Mouse (Mus musculus): ENCODE data around the gene Prg2.

The Prg2 gene

DNA sequence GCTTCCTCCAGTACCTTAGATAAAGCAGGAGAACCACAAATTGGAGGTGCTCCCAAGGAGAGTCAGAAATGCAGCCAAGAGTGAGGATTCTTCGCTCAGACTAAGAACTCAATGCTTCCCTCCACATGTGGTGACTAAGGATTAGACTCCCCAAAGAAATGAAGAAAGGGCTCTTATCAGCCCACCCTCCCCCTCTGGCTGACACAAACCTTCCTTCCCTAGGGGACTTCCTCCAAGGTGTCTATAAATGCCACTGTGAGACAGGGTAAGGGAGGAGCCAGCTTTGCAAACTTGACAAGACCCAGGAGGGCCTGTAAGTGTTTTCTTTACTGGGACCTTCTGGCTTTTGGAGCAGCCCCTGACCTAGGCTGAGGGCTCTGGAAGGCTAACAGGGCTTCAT lies at the start of gene Prg2:
TSS of gene Prg2 (plus strand) at position 274 of the 400 bp plus-strand sequence.
- no peak for DNase-seq

DNA sequence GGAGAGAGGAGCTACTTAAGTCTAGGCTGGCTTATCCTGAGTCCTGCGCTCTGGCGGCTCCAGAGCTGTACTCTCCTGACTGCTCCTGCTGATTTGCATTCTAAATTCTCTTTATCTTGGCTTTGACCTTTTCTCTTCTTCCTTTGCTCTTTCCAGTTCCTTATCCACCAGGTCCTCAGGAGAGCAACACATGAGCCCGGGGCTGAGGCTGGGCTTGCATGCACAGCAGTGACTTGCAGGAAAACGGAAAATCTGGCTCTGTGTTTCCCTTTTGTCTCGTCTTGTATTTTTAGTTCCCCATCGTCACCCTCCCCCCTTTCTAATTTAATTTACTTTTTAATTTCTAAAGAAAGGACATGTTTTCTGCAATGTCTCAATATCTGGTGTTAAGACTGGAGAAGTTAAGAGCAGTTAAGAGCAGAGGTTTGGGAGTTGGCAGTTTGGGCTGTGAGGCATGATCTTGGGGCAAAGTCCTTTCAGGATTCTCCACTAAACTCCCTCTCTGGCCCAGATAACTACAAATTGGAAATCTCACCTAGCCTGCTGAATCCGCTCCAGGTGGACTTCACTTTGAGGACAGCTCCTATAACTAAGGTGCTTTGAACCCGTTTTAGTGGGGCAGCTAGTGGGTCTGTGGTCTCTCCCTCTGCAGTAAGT lies 46.1 kb upstream of the Prg2 start:
- DNase-seq, result no peak

DNA sequence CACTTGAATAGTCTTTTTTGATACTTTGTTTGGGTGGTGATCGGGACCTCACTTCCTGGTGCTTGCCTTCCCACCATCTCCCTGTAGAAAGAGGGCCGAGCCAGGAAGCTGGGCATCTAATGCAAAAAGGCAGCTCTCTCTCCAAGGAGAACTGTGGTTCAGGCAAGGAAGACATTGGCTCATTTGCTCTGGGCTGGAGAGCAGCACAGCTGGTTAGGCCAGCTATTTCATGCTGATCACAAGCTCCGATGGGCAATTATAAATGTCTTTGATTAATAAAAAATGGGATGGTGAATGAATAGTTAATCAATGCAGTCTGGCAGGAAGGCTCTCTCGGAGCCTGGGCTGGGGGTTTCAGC lies 45.6 kb upstream of the Prg2 start:
- no peak for DNase-seq

DNA sequence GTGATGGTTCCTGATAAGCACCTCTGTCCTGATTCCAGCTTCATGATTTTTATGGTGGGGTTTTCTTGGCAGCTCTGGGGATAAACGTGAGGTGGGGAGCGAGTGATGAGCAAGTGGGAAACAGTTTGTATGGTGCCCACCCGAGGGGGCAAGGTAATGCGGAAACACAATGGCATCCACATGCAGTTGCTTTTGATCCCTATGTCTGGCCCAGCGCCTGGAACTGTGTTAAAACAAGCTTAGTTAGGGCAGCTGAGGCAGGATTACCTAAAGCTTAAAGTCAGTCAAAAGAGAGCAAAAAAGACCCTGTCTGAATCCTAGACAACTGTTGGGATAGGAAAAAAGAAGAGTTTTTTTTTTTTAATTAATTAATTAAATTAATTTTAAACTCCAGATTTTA lies 45.2 kb upstream of the Prg2 start:
- DNase-seq, result no peak

DNA sequence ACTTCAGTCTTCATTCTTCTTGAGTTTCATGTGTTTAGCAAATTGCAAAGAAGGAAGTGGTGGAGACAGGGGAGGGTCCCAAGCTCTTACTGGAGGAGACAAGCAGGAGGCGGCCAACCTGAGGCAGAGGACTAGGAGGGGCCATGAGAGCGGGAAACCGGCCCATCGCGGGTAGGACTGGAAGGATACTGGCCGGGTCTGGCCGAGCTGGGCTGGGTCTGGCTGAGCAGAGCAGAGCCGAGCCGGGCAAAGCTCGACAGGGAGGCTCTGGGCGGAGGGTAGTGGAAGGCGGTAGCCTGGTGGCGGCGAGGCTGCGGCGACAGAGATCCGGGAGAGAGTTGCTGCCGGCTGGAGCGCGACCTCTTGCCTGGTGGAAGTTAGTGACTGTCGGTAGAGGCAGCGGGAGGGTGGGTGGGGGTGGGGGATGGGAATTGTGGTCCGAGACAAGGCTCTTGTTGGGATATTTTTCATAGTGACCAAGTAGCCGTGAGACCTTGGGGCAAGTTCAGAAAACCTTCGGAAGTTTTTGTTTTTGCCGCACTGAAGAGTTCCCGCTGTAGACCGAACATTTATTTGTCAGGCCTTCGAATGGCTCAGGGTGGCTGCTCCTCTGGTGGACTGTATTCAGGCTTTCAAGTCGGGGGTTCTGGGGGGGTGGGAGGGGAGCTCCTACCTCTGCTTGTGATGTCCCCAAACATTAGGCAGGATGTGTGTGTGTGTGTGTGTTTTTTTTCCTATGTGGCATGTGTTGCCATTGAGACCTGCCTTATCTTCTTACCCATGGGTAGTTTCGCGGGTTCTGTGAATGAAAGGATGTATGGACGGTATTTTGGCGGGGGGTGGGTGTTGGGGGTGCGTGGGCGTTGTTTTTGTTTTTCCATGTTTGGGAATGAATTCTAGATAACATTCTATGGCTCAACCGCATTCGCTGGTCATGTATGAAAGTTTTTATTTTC lies 43.5 kb upstream of the Prg2 start, which contains the start of gene Slc43a3:
TSS of gene Slc43a3 (plus strand) at position 106 of the 956 bp plus-strand sequence.
- peak; percentile 92 for DNase-seq

DNA sequence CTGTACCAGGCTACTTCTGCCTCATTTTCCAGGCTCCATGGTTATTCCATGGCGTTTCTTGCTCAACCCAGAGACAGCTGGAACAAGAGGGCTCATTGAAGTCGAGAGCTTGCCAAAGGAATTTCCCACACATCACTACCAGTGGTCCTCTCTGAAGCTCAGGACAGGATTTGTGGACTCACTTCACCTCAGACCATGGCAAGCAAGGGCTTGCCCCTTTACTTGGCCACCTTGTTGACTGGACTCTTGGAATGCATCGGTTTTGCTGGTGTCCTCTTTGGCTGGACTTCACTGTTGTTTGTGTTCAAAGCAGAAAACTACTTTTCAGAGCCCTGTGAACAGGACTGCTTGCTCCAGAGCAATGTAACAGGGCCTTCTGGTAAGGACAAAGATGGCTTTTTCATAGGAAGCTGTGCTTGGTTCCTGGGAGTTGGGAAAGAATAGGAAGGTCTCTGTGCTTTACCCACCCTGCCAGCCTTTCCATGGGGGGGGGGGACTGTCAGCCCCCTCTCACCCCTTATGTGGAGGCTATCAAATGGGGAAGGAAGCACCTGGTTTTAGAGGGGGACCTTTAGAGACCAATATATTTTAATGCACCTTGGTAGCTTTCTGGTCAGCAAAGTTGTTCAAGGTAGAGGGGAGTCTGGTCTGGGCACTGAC lies 42.6 kb upstream of the Prg2 start:
- no peak for DNase-seq

DNA sequence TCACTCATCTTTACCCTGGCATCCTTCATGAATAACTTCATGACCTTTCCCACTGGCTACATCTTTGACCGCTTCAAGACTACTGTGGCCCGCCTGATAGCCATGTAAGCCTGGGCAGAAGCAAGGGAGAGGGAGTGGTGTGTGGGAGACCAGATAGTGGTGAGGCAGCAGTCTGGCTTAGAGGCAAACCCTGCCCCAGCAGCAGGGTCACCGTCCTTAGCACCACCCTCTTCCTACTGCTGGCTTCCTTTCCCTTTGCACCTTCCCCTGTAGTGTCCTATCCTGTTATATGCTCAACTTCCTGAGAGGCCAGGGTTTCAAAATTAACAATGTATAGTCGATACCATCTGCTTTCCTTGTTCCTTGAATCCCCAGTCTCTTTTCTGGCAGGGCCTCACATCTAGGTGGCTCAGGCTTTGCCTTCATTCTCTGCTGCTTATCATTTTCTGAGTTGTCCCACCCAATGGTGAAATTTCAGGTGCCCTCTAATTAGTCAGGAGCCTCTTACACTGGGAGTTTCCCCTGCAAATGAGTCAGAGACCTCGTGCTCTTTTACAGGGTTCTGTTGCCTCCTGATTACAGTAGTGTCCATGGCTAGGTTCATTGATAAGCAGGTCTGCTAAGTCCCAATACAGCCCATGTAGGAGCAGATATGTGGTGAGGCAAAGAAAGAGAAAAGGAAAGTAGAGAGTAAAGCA lies 41.9 kb upstream of the Prg2 start:
- peak; percentile 87 for DNase-seq

DNA sequence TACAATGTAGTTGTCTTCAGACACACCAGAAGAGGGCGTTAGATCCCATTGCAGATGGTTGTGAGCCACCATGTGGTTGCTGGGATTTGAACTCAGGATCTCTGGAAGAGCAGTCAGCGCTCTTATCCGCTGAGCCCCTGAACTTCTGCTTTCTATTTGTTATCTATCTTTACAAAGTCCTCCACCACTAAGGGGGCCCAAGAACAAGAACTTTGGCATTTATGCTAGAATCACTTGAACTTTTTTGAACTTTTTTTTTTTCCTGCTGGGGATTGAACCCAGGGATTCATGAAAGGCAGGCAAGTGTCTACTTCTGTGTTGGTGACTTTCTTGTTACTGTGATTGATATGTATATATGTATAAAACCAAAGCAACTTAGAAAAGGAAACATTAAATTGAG lies 41.0 kb upstream of the Prg2 start:
- DNase-seq, result no peak

DNA sequence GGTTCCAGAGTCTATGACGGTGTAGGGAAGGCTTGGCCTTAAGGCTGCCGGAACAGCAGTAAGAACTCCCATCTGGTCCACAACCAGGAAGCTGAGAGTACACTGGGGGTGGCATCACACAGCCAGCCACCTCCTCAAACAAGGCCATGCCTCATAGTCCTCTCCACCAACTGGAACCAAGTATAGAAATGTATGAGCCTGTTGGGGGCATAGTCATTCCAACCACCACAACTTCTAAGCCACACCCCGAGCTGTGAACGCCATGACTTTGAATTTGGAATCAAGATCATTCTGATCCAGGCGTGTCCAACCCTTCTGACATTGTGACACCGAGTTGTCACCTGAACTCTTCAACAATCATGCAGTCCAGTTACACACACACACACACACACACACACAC lies 40.5 kb upstream of the Prg2 start:
- peak; percentile 79 for DNase-seq

DNA sequence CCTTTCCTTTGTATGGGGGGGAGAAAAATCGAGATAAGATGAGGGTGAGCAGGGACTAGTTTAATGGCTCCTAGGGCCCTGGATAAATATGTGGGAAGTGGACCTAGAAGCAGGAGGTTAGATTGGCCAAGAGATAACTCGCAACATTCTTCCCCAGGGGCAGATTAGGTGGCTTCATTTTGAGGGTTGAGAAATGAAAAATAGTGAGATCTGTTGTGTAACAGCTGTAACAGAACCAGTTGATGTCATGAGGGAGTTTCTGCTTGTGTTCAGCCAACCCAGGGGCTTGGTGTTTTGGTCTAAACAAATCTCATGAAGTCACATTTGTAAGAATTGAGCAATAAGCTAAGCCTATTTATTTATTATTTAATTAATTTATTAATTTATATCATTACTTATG lies 38.9 kb upstream of the Prg2 start:
- no peak for DNase-seq

DNA sequence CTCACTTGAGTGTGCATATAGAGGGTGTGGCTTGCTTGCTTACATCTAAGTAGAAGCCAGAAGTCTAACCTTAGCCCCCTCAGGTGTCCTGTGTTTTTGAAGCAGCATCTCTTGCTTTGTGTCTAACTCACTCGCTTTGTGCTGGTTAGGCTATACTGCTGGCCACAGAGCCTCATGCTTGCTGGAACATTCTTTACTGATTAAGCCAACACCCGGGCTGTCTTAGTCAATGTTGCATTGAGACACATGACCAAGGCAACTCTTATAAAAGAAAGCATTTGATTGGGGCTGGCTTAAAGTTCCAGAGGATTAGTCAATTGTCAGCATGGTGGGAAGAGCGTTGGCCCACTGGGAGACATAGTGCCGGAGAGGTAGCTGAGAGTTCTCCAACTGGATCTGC lies 38.5 kb upstream of the Prg2 start:
- no peak for DNase-seq

DNA sequence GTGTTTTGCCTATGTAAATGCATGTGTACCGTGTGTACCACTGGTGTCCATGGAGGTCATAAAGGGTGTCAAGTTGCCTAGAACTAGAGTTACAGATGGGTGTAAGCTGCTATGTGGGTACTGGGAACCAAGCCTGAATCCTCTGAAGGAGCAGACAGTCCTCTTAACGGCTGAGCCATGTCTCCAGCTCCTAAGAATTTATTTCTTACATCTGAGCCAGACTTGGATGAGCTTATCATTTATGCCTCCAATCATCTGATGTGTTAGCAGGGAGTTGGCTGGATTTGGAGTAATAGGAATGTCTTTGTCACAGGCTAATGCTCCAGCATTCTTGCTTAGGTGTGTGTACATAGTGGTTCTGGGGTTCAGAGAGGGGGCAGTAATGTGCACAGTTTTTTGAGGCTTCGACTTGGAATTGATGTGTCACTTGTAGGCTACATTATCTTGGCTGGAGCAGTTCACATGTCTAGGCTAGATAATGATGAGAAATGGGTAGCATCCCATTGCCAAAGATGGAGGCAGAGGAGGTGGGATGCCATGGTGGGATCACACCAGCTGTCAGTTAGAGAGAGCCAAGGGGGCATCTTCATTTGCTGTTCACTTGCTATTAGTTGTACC lies 33.0 kb upstream of the Prg2 start:
- no peak for DNase-seq

DNA sequence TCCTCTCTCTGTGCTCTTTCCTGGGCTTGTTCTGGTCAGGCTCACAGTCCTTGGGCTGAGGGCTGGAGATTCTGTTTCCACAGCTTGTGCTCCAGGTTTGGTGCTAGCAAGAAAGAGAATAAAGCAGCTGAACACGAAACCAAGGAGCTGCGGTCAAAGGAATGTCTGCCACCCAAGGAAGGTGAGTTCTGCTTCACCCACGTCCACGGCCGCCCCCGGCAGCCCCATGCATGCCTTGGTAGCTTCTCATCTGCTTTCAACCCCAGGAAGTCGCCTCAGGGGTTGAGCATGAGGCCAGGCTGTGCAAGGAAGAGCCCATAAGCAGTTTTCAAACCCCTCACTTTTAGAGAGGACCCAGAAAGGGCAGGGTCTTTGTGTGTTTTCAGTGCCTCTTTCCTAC lies 32.0 kb upstream of the Prg2 start:
- no peak for DNase-seq

DNA sequence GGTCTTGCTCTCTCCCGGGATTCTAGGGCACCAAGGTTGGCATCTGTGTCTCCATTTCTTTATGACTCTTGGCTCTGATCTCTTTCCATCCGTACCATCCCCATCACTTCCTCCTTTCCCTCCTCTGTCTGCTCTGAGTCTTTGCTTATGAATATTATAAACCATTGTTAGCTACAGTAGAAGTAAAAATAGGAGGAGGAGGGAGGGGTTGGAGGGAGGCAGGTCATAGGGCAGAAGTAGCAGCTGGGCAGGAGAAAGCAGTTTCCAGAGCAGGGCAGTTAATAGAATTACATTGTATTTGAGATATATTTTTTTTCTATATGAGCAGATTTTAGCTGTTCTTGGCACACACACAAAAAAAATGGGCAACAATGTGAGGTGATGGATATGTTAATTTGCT lies 31.5 kb upstream of the Prg2 start:
- no peak for DNase-seq

DNA sequence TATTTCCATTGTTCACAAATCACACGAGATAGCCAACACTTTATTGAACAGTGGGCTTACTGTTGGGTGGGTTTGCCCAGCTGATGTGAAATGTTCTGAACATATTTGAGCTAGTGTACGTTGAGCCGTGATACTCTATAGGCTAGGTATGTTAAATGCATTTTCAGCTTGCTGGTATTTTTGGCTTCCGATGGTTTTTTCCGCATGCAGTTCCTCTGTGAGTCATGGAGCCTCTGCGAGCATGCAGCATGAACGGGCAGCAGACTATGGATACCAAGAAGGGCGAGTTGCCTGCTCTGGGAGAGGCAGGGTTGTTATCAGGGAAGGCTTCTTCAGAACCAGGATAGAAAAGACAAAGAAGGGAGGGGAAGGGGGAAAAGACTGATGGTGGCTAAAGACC lies 29.2 kb upstream of the Prg2 start:
- DNase-seq, result no peak

DNA sequence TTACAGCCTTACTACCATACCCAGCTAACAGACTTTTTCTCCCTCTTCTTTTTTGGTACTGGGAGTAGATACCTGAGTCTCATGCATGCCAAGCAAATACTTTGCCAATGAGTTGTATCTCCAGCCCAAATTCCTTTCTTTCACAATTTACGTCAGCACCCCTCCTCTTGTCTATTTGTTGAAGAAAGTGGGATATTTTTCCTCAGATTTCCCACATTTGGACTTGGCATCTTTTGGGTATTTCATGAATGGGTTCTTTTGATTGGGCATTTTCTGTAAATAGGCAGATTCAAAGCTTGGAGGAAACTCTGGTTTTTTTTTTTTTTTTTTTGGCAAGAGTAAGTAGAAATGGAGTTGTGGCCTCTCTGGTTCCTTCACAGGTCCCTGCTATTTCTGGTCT lies 28.0 kb upstream of the Prg2 start:
- DNase-seq, result no peak

DNA sequence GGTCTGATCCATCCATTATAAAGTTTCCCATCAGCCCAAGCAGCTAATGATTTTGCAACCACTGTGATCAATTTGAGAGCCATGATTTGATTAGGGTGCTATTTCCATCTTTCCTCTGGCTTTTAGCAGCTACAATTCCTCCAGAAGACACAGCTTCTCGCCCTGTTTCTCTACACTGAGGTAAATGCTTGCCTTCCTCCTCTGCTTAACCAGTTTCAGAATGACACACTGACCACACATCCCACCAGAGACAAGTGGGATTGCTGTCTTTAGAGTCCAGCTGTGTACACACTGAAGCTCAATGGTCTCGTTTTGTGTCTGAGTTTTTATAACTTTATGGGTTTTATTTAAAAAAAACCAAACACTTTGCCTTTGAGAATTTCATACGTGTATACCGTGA lies 27.6 kb upstream of the Prg2 start:
- DNase-seq, result no peak

DNA sequence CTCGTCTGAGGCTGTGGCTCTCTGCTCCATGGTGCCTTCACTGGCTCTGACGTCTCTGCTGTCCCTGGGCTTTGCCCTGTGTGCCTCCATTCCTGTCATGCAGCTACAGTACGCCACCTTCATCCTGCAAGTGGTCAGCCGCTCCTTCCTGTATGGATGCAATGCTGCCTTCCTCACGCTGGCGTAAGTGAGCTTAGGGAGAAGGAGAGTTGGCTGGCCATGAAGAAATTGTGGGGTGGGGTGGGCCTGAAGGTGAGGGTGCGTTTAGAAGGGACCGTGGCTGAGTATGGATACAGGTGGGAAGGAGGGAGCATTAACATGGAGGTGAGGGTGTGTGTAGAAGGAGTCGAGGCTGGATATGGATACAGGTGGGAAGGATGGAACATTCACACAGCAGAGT lies 24.8 kb upstream of the Prg2 start:
- no peak for DNase-seq

DNA sequence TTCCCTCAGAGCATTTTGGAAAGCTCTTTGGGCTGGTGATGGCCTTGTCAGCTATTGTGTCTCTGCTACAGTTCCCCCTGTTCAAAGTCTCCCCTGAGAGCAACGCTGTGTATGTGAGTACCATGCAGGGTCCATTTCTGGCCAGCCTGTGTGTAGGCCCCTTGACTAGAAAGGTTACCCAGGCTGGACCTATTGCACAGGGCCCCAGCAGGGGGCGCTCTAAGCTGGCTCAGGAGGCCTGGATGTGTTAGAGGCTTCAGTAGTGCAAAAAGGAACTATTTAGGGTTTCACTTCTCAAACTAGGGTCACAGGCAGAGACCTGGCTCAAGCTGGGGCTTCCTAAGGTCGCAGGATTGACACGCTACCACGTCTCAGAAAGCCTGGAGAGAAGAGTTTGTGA lies 24.0 kb upstream of the Prg2 start:
- peak; percentile 70 for DNase-seq

DNA sequence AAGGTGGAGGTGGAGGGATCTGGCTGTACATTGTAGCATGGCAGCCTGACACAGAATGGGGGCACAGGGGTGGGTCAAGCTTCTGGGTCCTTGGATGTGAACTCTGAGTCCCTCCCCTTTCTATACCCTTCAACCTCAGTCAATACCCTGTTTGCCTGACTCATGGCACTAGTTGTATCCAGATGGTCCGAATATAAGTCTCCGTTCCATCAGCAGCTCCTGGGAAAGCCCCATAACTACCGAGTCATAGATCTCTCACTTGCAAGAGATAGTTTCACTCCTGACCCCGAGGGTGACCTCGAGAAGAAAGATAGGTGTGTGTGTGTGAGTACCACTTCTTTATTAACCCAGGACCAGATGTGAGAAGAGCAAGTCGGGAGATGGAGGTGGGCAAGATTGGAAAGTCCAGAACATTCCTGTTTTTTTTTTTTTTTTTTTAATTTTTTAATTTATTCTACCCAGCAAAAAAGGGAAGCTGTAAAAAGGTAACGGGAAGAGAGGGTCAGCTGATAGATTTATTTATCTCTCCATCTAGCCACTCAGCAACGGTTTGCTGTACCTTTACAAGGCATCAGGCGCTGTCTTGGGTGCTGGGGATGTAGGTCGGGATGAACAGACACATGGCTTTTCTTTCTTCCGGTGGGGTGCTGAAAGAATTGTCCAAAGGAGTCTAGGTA lies 21.5 kb upstream of the Prg2 start:
- no peak for DNase-seq

DNA sequence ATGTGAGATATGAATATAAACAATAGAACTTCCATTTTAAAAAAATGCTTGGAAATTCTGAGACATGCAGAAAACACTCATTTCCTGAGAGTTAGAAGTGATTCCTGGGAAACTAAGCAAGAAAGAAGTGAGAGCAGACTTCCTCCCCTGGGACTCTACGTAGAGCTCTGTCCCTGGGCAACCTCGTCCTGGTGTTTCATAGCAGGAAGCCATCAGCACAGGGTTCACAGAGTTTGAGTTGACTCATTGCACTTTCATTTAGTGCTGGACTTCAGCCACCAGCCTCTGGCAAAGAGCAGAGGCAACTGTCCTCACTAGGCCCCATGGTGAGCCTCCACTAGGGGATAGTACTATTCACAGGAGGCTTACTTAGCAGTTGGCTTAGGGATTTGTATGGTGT lies 19.0 kb upstream of the Prg2 start:
- no peak for DNase-seq

DNA sequence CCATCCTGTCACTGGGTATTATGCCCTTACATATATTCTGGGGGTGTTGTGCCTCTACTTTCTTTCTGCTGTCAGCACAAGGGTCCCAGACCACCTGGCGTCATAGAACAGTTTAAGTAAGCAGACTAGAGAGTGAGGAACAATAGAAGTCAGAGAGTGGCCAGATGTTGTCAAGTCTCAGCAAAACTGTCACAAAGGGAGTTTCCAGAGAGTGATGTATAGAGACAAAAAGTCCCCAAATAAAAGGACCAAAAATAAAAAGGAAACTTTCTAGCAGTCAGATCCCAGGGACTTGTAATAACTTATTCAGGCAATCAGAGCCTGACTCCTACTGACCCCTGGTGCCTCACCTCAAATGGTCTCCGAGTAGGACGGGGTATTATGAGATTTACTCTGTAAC lies 18.4 kb upstream of the Prg2 start:
- DNase-seq, result no peak

Measured in liver (tissue).